Mouse (Mus musculus) ZHBTc4 (cell line): ENCODE measurements around the gene Sf3a3.
A peak's percentile ranks its signal among the peaks of the same experiment; 100 is the strongest.

Experiments
- DNase-seq: peaks from one replicate; pipeline ENCODE4 v3.0.0-alpha.2; 2011; ENCODE audit warnings: low read depth, low spot score

Gene Sf3a3

DNA sequence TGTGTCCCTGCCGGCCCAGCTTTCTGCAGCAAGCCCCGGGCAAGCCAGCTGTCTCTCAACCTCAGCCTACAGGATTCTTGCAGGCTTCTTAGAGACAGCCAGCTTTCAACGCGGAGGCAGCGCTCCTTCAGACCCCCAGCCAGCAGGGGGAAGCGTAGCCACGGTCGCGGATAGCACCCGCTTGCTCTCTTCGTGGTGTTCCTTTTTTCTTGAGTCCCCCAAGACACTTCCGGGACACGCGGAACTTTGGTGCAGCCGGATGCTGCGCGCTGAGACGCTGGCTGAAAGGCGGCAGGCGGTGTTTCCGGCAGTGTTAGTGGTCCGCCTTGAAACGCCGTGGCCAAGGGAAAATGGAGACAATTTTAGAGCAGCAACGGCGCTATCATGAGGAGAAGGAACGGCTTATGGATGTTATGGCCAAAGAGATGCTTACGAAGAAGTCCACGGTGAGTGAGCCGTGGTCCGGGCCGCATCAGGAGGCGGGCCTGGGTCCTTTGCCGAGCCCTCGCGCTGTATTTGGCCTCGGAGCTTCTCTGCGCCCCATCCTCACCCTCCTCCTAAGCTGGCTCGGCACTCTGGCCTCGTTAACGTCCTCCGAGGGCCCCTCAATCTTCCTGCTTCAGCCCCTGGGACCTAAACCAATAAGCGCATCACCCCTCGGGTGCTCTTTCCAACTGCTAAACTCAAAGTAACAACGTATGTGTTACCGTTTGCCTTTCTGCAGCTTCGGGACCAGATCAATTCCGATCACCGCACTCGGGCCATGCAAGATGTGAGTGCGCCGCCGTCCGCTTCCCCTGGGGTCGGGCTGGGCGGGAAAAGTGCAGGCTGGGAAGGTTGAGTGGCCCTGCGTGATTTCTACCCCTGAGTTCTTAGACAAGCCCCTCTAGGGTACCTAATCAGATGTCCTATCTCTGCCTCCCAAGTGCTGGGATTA, at the start of gene Sf3a3:
TSS of gene Sf3a3 (plus strand) at position 232 of the 937 bp plus-strand sequence.
- DNase-seq = peak; percentile 98

GRCm38 (mm10) chr4:124667476-124668033, 47.0 kb upstream of the Sf3a3 start:
- no peak for DNase-seq

DNA sequence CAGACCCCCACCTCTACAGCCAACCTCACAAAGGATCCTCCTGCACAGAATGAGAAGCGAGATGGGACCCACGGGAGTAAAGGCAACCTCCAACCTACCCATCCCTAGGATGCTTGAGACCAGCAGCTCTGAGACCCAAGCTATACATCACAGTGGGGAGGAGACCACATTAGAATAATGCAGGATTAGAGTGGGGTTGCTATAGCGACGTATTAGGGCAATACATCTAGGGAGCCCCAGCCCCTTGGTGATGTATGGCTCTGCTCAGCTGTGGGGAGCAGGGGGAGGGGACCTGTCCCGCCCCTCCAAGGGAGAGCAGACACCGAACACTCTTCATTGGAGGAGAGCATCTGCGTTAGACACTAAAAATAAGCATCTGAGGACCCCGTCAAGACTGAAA, 46.5 kb upstream of the Sf3a3 start:
- no peak for DNase-seq

GRCm38 (mm10) chr4:124670232-124670631, 44.3 kb upstream of the Sf3a3 start:
- DNase-seq = no peak

DNA sequence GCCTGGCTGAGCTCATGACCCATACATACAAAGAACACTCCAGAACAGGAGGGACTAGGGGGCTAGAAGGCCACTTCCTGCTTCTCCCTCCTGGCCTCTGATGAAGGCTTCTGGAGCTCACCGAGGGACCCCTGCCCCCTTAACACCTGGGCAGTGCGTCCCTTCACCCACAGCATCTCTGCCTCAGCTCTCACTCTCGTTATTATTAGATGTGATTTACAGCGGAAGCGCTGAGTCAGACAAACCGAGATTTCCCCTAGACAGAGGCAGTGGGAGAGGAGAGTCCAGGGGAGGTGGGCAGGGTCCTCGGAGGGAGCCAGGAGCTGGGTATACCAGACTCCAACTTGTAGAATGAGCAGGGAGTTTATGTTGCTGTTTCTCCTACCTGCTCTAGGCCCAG, 43.0 kb upstream of the Sf3a3 start:
- no peak for DNase-seq

DNA sequence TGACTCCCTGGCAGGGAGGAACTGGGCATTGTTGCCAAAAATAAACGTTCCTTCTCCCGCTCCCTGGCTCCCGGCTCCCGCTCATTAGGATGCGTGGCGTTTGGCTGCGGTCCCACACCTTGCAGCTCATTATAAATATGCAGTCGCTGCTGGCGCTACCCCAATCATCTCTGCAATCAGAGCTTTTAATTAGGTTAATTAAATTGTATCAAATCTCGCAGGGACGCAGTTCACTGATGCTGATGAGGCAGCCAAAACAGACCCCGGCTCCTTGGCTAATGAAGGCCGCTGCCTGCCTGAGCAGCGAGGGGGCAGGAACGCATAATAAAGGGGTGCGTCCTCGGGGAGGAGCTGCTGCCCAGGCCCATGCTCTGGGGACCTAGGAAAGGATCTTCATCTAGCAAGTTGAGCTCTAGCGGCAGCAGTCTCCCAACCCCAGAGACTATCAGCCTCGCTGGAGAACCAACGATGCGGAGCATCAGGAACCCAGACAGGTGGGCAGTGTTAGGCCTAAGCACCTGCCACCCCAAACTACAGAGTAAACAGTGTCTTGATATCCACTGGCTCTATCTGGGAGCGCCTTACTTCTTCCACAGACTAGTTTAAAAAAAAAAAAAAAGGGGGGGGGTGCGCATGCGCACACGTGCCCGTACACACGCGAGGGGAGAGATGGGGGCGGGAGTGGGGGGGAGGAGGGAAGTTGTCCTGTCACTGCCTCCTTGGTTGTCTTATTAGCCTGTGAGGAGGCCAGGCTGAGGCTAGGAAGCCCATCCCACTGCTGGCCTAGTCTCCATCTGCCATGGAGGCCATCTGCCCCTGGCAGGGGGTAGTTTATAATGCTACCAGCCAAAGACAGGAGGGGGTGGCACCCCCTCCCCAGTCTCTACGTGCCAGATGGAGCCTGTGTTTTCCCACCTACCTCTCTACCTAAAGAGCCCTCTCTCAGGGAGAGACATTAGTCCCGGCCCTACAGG, 41.9 kb upstream of the Sf3a3 start:
- DNase-seq = peak; percentile 19

DNA sequence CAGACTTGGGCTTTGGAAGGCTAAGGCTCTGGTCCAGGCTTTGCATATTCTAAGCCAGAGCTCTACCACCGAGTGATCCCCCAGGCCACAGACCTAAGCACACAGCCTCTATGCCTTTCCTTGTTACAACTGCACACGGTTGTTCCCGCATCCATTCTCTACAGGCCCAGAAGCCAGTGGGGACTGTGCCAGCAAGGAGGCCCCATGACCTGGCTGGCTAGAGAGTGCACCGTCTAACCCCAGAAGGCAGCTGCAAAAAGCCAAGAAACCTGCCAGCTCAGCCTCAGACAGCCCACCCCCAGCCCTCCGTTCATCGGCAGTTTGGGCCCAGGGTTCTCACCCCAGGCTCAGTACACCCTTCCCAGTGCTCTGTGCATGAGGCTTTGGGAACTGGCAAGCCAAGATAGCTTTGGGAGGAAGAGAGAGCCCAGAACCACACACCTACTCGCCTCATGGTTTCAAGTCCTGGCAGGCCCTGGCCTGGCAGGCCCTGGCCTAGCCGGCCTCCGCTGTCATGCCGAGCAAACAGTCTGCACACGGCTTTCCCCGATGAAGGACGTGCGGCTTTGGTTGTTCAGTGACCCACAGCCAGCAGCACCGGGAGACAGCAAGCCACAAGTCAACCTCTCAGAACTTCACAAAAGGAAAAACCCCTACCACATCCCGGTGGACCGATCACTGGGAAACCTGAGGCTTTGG, 40.1 kb upstream of the Sf3a3 start:
- no peak for DNase-seq

- peak; percentile 82 for DNase-seq
Measured at GRCm38 (mm10) chr4:124675037-124675436, 39.5 kb upstream of the Sf3a3 start.

DNA sequence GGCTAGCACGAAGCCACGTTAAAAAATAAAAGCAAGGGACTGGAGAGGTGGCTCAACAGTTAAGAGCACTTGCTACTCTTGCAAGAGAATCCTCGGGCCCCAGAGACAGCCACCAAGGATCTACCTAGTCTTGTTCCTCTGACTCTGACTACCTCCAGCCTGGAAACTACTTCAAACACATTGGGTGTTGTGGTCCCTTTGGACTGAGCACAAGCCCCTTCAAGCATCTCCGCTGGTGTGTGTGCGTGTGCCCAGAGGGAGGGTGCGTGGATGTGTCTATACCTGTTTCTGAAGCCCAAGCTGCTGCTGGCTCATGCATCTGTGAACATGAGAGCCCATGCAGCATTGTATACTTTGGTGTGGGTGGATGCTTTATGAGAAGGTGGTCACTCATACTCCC, 38.6 kb upstream of the Sf3a3 start:
- no peak for DNase-seq

- DNase-seq = peak; percentile 57
Measured at GRCm38 (mm10) chr4:124682270-124682669, 32.3 kb upstream of the Sf3a3 start.

DNA sequence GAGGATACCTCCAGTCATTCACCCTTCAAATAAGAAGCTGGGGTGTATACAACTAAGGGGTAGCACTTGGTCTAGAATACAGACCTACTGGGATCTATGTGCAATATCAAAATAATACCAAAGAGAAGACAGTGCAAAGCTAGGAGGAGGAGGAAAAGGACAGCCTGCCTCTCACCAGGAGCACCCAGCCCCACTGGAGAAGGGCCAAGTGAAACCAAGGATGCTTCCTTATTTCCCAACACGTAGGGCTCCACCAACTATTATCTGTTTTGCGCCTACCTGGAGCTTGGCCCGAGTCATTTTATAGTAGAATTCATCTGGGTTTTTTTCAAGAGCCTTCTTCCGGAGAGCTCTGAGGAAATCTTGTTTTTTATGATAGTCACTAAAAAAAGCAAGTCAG, 31.1 kb upstream of the Sf3a3 start:
- no peak for DNase-seq

- no peak for DNase-seq
Measured at GRCm38 (mm10) chr4:124685004-124685403, 29.6 kb upstream of the Sf3a3 start.

GRCm38 (mm10) chr4:124685453-124685852, 29.1 kb upstream of the Sf3a3 start:
- no peak for DNase-seq

GRCm38 (mm10) chr4:124685897-124686402, 28.6 kb upstream of the Sf3a3 start:
- no peak for DNase-seq

DNA sequence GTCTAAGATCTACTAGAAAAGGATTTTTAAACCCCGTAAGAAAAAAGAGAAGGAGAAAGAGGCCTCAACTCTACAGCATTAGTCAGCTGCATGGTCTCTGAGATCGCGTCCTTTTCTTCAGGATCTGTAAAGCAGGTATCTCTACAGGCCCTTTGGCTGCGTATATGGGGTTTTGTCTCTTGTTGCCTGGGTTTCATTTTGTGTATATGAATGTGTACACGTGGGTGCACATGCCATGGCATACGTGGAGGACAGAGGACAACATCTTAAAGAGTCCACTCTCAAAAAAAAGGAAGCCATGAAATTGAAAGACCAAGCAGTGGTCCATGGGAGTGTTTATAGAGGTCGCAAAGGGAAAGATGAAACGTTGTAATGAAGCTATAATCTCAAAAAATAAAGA, 23.1 kb upstream of the Sf3a3 start:
- no peak for DNase-seq

- no peak for DNase-seq
Measured at GRCm38 (mm10) chr4:124692416-124692861, 22.1 kb upstream of the Sf3a3 start.

- peak; percentile 95 for DNase-seq
Measured at GRCm38 (mm10) chr4:124693135-124693894, 21.3 kb upstream of the Sf3a3 start, which contains the start of gene Utp11. Utp11 (minus strand) TSS chr4:124693600.

DNA sequence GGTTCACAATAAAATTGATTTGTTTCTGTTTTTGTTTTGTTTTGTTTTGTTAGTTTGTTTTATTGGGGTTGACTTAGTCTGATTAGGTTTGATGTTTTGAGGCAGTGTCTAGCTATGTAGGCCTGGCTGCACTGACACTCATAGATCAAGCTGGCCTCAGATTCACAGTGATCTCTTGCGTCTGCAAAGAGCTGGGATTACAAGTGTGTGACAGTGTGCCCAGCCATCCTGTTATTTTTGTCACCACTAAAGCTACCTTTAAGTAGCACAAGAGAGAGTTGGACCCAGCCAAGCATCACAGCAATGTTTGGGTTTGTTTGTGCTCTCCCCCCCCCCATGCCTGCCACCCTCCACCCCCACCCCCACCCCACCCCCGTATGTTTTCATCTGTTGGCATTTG, 20.0 kb upstream of the Sf3a3 start:
- no peak for DNase-seq

DNA sequence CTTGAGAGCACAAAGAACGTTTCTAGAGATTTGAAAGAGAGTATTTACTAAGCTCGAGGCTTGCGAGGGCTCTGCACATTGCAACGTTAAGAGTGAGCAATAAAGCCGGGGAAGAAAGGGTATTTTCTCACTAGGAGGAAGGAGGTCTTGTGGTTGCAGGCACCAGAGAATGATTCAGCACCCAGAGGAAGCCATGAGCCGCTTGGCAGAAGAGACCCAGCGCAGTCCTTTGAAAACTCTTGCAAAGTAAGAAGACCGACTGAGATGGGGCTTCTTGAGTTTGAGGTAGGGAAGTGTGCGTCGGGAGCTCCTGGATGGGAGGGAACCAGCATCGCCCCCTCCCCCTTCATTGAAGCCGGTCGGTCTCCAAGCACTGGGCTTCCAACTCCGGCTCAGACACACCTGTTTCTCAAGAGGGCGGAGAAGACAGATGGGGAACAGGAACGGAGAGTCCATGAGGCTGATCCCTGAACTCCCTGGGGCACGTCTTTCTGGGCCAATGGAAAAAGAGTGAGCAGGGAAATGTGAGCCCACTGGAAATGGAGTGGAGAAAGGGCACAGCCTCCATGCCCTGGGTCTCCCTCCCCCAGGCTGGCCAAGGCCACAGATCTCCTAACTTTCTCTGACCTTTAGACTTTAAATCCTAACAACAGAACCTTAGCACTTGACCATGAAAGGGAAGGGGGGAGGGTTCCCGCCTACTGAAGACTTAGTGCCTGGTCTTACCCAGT, 18.6 kb upstream of the Sf3a3 start:
- peak; percentile 65 for DNase-seq
